Mouse (Mus musculus) forelimb bud, embryonic 11.5 days (tissue): ENCODE measurements around the gene Lmx1b.
A peak's percentile ranks its signal among the peaks of the same experiment; 100 is the strongest.

Experiments
- DNase-seq: peaks from one replicate; pipeline ENCODE4 v3.0.0-alpha.2; 2012; ENCODE audit warnings: low read depth, low spot score

Lmx1b gene

DNA sequence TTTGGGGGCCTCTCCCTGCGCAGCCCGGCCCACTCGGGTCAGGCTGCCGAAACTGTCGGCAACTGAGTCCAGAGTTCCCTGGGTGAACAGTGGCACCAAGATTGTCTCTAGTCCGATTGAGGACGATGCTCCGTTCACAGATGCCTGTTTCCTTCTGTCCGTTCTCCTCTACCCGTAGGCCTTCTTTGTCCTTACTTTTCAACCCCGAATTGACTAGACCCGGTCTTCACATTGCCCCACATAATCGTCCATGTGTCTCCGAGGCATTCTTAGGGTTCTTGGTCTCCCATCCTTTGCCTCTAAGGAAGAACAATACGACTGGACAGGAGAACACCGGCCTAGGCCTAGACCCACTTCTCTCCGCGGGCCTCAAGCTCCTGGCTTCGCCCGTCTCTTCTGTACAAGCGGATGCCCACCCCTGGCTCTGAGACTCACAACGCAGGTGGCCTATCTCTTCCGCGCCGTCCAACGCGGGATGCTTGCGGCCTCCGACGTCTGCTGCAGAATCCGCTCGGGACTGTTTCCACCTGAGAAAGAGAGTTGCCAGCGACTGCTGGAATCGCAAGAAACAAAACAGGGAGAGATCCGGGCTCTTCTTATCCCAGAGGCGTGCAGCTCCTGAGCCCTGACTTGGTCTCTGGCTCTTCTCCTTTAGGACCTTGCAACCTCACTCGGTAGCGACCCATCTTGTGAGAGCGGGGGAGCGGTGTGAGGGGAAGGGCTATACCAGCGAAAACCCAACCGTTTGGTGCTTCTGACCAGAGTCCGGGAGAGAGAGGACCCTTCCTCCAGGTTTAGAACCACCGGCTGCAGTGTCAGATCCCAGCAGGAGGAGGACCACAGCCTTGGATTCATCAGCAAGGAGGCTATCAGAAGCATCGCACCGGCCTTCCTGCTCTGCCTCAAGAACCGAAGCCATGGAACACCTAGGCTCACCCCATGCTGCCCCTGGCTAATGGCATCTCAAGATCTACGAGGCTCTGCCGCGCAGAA, 3.7 kb upstream of the Lmx1b start:
- no peak for DNase-seq

GRCm38 (mm10) chr2:33642650-33643458, 2.5 kb upstream of the Lmx1b start:
- peak; percentile 85 for DNase-seq

DNA sequence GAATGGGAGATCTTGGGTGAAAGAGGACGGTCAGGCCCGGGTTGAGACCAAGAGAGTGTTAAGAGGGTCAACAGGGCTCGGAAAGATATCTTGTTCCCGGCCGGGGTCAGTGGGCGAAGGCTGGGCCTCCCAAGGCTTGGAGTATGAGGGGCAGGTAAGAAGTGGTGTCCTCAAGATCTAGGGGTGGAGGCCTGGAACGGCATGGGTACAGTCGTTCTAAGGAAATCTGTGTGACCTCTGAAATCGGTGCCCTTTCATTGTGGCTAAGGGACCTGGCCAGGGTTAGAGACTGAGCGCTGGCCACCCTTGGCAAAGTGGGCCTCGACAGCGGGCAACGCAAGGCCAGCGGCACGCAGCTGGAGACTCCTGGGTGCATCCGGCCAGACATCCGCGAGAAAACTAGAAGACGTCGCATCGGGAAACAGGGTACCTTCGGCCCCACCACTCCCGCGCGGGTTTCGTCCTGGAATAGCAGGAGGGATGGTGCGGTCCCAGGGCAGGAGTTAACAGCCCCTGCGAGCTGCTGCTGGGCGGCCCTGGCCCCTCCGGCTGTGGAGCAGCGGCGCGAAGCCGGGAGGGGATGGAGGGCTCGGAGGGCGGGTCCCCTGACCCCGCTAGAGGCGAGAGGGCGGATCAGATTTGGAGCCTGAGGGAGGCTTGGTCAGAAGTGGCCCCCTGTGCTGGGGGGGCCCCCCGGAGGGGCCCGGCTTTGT, 1.7 kb upstream of the Lmx1b start:
- DNase-seq = no peak

DNA sequence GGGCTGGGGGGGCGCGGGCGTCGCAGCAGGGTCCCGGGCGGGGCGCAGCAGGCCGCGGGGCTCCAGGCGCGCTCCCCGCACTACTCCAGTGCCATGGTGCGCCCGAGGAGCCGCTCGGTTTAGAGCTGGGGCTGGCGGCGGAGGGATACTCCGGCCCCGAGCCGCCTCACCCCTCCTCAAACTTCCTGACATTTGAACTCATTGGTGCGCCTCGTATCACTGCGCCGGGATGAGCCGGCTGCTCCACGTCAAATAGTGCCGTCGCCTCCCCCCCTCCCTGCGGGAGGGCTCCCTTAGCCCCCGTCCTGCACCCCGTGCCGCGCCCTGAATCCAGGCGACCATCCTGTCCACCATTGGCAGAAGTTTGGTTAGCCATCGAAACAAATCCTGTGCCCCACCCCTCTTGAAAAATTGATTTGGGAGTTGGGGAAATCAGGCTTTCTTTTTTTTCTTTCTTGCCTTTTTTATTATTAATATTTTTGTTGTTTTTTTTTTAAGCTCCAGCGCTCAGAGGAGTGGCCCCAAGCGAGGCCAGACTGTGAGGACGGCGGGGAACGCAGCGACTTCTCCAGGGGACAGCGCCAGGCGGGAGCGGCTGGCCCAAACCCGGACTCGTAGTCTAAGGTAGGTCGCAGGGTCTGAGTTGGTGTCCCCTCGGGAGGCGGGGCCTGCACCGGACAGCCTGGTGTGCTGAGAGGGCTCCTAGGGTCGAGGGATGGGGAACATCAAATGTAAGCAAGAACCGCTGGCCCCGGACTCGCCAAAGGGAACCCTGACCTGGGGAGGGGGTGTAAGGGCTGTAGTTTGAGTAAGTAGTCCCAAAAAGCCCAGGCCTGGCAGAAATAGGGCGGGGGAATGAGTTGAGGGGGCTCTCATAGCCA, 907 bp upstream of the Lmx1b start:
- DNase-seq = peak; percentile 90

- no peak for DNase-seq
Measured at GRCm38 (mm10) chr2:33639301-33640170, 775 bp downstream of the Lmx1b start.

- DNase-seq = no peak
Measured at GRCm38 (mm10) chr2:33638141-33638733, 2.1 kb downstream of the Lmx1b start.

- DNase-seq = no peak
Measured at GRCm38 (mm10) chr2:33637288-33637687, 3.0 kb downstream of the Lmx1b start.

- DNase-seq = no peak
Measured at GRCm38 (mm10) chr2:33636628-33637188, 3.6 kb downstream of the Lmx1b start.

DNA sequence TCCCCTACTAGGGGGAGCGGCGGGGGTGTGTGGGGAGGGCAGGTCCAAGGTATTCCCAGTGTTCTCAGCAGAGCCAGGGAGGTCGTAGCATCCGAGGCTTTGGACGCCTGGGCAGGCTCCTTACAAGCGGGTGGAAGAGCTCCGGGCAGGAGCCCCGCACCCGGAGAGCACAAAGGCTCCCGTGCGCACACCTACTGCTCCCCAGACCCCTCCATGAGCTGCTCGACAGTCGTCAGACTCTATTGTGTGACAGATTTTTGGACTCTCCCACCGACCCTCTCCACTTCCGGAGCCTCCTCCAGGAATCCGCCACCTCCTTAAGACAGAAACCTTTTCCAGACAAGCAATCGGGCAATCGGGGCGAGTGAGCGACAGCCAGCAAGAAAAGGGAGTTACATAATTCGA, 4.2 kb downstream of the Lmx1b start:
- no peak for DNase-seq

DNA sequence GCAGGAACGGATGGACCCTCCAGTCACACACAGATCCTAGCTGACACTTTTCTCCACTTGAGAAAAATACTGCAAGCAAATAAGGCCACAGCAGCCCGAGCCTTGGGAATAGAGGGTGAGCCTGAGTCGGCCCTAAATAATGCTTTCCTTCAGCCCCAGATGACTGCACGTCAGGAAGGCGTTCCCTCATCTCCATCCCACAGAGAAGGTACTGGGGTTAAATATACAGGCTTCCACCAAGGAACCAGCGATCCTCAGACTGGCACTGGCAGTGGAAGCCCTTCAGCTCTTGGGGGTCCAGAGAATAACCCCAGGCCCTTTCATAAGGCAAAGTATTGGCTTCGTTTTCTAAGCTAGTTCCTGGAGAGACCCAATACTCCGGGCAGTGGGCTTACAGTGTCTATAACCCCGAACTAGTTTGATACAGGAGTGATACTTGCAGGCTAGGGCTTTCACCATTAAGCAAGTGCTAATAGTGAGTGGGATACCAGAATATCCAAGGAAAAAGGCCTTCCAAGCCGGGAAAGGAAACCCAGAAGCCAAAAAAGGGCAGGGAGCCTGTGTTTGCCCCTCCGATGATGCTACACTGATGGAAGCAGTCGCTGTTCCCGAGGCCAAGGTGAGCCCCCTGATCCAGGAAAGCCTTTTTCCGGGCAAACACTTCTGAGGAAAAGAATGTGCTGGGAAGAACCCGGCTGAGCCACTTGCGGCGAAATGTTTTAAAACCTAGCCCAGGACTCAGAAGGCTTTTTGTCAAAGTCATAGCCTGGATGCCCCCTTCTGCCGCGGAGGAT, 4.8 kb downstream of the Lmx1b start:
- no peak for DNase-seq

DNA sequence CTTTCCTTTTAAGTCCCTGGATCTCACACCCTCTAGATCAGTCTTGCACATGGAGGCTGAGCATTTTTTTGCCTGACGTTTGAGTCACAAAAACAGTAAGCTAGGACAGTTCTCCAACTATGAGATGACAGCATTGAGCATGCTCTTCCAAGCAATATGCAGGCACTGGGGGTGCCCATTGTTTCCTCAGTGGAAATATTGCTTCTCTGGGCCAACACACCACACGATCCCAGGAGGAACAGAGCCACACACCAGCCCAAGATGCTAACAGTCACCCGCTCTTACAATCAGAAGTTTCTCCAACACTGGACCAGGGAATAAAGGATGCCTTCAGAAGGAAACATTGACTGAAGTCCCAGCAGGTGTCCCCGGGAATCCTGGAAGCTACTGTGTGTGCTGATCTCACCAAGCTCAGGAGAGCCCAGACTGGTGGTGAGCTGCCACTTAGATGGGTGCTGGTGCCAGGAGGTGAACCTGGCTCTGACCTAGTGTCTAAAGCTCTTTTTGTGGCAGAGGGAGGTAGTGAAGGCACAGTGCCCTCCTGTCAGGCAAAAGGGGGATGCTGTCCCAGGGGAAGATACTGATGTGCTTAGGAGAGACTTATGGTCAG, 5.7 kb downstream of the Lmx1b start:
- DNase-seq = no peak

GRCm38 (mm10) chr2:33633955-33634354, 6.4 kb downstream of the Lmx1b start:
- DNase-seq = no peak

GRCm38 (mm10) chr2:33633237-33633636, 7.1 kb downstream of the Lmx1b start:
- no peak for DNase-seq

DNA sequence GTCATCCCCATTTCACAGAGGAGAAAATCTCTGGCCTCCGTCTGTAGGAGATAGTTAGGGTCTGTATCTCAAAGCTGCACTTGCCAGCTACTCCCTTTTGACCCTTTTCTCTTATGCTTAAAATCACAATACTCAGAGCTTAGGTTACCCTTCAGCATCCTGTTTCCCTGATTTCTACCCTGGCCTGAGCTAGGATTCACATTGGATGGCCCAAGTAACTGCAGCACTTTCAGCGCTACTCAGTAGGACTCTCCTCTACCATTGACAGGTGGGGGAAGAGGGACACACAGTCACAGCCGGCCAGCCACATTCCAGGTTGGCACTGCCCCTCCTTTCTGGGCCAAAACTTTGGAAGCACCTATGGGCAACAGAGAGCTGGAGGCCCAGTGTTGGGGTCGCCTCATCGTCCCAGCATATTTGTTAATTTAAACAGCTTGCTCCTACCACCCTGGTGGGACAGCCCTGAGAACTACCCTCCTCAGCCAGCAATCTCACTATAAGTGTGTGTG, 7.7 kb downstream of the Lmx1b start:
- DNase-seq = no peak

DNA sequence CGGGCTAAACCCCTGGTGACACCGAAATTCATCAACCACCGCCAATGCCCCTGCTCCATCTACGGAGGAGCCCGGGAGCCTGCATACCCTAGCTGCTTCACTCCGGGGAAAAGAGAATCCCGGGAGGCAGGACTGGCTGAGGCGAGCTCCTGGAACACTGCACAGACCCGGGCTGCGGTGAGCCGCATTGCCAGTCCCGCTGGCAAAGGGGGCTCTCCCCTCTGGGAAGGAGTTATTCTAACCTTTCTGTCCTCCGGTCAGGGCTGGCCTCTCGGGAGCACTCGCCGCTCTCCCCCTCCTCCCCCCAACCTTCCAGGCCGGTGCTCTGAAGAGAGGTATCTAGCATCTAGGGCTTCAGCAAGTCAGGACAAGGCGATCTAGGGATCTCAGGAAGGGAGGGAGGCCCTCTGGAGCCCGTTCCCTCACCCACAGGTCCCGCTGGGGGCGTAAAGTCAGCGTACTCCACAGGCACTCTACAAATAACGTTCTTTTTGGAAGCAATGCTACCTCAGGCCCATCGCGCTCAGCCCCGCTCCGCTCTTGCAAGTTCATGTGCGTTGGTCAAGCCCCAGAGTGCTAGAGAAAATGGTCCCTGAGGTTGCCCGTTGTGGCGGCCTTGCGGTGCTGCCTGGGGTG, 8.5 kb downstream of the Lmx1b start:
- DNase-seq = no peak

DNA sequence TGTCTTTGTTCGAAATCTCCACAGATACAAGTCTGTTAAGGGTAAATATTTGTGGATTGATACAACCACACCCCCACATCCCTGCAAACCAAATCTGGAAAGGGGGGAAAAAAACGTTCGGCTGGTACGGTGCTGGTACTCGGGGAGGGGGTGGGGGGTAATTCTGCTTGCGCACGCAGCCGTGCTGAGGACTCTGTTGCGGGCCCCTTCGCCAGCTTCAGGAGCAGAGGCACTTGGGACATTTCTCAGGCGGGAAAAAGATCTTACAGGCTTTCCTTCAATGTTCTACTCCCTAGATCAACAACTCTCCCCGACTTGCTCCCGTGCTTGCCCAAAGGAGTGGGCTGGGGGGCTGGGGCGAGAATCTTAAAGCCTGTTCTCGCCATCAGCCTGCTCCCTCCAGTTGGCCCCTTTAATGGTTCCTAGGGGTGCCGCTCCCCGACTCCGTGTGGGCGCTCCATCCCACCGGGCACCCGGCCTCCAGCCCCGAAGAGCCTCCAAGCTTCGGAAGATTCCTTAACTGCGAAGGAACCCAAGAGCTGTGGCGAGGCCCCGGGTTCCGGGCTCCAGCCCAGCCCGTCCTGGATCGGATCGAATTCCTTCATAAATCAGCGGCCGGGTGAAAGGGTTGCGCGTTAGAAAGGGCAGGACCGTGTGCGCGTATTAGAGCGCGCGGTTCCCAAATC, 9.1 kb downstream of the Lmx1b start:
- no peak for DNase-seq
